Mouse (Mus musculus): ENCODE measurements around the gene Tcf7l2.

DNA sequence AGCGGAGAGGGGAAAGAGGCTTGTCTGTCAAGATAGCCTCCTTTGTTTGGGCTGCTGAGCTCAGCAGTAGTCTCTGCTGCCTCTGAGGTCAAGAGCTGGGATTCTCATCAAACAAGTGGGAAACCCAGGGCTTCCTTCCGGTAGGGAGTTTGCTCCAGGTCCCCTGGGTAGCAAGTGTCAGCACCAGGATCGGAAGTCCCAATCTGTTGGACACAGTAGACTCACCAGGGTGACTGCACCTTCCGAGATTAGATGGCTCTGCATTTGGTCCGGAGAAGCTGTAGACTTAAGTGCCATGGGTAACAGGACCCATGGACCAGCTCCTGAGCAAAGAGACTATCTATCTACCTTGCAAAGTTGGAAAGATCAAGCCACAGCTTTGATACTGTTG is 47.3 kb downstream of the Tcf7l2 start:
- TF ChIP-seq TAL1 (conservative IDR thresholded peaks at IDR 0.05; ENCODE audit: low read depth, low read length) (no peak), CTCF (IDR thresholded peaks at IDR 0.05; ENCODE audit: low read depth, low read length) (no peak), POLR2AphosphoS5 (IDR thresholded peaks at IDR 0.05; ENCODE audit: insufficient replicate concordance, low read depth, low read length) (no peak), GATA1 (IDR thresholded peaks at IDR 0.05; ENCODE audit: borderline replicate concordance, low read length) (no peak)

Measured in G1E (cell line).